Mouse (Mus musculus) midbrain, embryonic 11.5 days (tissue): Measurements from ENCODE around the gene Ggact. TPM values are rescaled to one million over a fixed set of nuclear protein-coding genes. Genes with fewer than 3 reads are reported as not detected.

Source experiments
- ATAC-seq: fragments of 200-750 bp; cut with Nextera tagmentation; 2 replicates; pipeline ENCODE4 v1.8.0; 2017; ENCODE audit warnings: moderate TSS enrichment, moderate library complexity; ENCODE audit not compliant: low FRiP score
- DNase-seq: peaks from one replicate; pipeline ENCODE4 v3.0.0; 2015; ENCODE audit warnings: low spot score; ENCODE audit errors: missing footprints
- H3K27ac ChIP-seq: fragments of 300-500 bp; sonication (generic); 2 replicates; pipeline ENCODE4 v1.5.1; 2014; ENCODE audit warnings: low read depth, low read length
- H3K27me3 ChIP-seq: fragments of 300-500 bp; sonication (generic); 2 replicates; pipeline ENCODE4 v1.6.1; 2014; ENCODE audit warnings: mild to moderate bottlenecking, low read length, moderate library complexity, mixed read lengths; ENCODE audit not compliant: control insufficient read depth, insufficient read depth
- H3K36me3 ChIP-seq: fragments of 300-500 bp; sonication (generic); 2 replicates; pipeline ENCODE4 v1.6.1; 2014; ENCODE audit warnings: mild to moderate bottlenecking, low read length, moderate library complexity, mixed read lengths; ENCODE audit not compliant: control insufficient read depth, insufficient read depth
- H3K4me1 ChIP-seq: fragments of 300-500 bp; sonication (generic); 2 replicates; pipeline ENCODE4 v1.6.1; 2014; ENCODE audit warnings: low read length; ENCODE audit not compliant: control insufficient read depth, insufficient read depth
- H3K4me2 ChIP-seq: fragments of 300-500 bp; sonication (generic); 2 replicates; pipeline ENCODE4 v1.6.1; 2014; ENCODE audit warnings: mild to moderate bottlenecking, moderate library complexity
- H3K4me3 ChIP-seq: fragments of 300-500 bp; sonication (generic); 2 replicates; pipeline ENCODE4 v1.5.1; 2014; ENCODE audit warnings: low read depth, low read length
- H3K9ac ChIP-seq: fragments of 300-500 bp; sonication (generic); 2 replicates; pipeline ENCODE4 v1.6.1; 2014; ENCODE audit warnings: low read length
- H3K9me3 ChIP-seq: fragments of 300-500 bp; sonication (generic); 2 replicates; pipeline ENCODE4 v1.6.1; 2016; ENCODE audit warnings: low read length; ENCODE audit not compliant: control insufficient read depth
- WGBS: fragments of 180-500 bp; shearing (Covaris S2); extraction: QIAGEN DNeasy Blood & Tissue Kit; methylation state at CpG from one replicate; pipeline ENCODE4 v1.1.7; 2014; 5-methylcytosine and 5-hydroxymethylcytosine counted together
- polyA plus RNA-seq: library from polyadenylated mRNA; unstranded; fragments of >200 nt; fragmentation: Nextera tagmentation; extraction: Ambion mirVana; gene quantifications from 2 replicates; pipeline ENCODE4 v1.2.1, GENCODE M21; 2014

The Ggact gene
- polyA plus RNA-seq, 1 experiment from 2014 or later = 5.5 TPM

GRCm38 (mm10) chr14:122865462-122866129 is 48.0 kb downstream of the Ggact start:
- ATAC-seq (no peak), DNase-seq (no peak)
- 73% methylated on average over 4 of the region's 4 CpGs for WGBS
- H3K9me3 ChIP-seq = no peaks in the 10 kb centered on the region
- no peak overlapping the region for H3K9ac ChIP-seq
- H3K36me3 ChIP-seq = no peaks in the 10 kb centered on the region
- H3K4me1 ChIP-seq = no peaks in the 10 kb centered on the region
- H3K27ac ChIP-seq = no peak overlapping the region
- H3K27me3 ChIP-seq = no peaks in the 10 kb centered on the region
- H3K4me2 ChIP-seq = no peak overlapping the region
- H3K4me3 ChIP-seq = no peak overlapping the region

- no peak overlapping the region for H3K4me2 ChIP-seq
- ATAC-seq = no peak
- H3K4me1 ChIP-seq = no peaks in the 10 kb centered on the region
- H3K27ac ChIP-seq = no peak overlapping the region
- no peak overlapping the region for H3K4me3 ChIP-seq
- H3K9me3 ChIP-seq = no peaks in the 10 kb centered on the region
- H3K36me3 ChIP-seq = no peaks in the 10 kb centered on the region
- DNase-seq = no peak
- WGBS = 76% methylated on average over 4 of the region's 4 CpGs
- H3K9ac ChIP-seq = no peak overlapping the region
- H3K27me3 ChIP-seq = no peaks in the 10 kb centered on the region
These were observed 50.9 kb downstream of the Ggact start for GRCm38 (mm10) chr14:122862623-122863022.

DNA sequence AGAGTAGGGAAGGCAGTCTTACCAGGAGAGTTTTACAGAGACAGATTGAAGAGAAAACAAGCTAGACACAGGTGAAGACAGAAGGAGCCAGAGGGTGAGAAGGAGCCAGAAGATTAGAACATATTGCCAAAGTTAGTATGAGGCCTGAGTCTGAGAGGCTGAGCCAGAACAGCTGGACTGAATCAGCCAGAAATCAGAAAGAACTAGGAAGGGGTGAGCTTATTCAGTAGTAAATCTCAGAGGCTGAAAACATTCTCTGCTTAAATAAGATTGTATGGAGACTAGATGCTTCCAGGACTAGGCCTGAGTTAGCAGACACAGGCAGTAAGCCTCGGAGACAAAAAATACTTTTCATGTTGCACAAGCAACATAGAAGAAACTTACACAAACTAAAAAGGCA is 53.8 kb downstream of the Ggact start:
- Histone ChIP-seq H3K27ac (no peak overlapping the region), H3K9me3 (no peaks in the 10 kb centered on the region), H3K9ac (no peak overlapping the region), H3K4me2 (no peak overlapping the region), H3K36me3 (no peaks in the 10 kb centered on the region), H3K4me3 (no peak overlapping the region), H3K27me3 (no peaks in the 10 kb centered on the region), H3K4me1 (no peaks in the 10 kb centered on the region)
- 79% methylated on average over 1 of the region's 1 CpGs for WGBS
- ATAC-seq (no peak), DNase-seq (no peak)

- DNase-seq = no peak
- Histone ChIP-seq H3K9me3 (no peaks in the 10 kb centered on the region), H3K9ac (no peak overlapping the region), H3K27me3 (no peaks in the 10 kb centered on the region), H3K36me3 (no peaks in the 10 kb centered on the region), H3K4me3 (no peak overlapping the region), H3K27ac (no peak overlapping the region), H3K4me2 (no peak overlapping the region), H3K4me1 (no peaks in the 10 kb centered on the region)
- no peak for ATAC-seq
- 88% methylated on average over 5 of the region's 5 CpGs for WGBS
These were observed 61.0 kb downstream of the Ggact start for GRCm38 (mm10) chr14:122852506-122853057.

- Histone ChIP-seq H3K4me3 (no peak overlapping the region), H3K4me1 (no peaks in the 10 kb centered on the region), H3K4me2 (no peak overlapping the region), H3K27me3 (no peaks in the 10 kb centered on the region), H3K36me3 (no peaks in the 10 kb centered on the region), H3K9ac (no peak overlapping the region), H3K9me3 (no peaks in the 10 kb centered on the region), H3K27ac (no peak overlapping the region)
- WGBS = 79% methylated on average over 2 of the region's 2 CpGs
- ATAC-seq (no peak), DNase-seq (no peak)
These were observed 76.5 kb downstream of the Ggact start for GRCm38 (mm10) chr14:122837018-122837417.

GRCm38 (mm10) chr14:122836221-122836620 is 77.3 kb downstream of the Ggact start:
- no peaks in the 10 kb centered on the region for H3K27me3 ChIP-seq
- WGBS = 34% methylated on average over 4 of the region's 4 CpGs
- no peak overlapping the region for H3K4me2 ChIP-seq
- H3K4me3 ChIP-seq = no peak overlapping the region
- DNase-seq = no peak
- H3K9me3 ChIP-seq = no peaks in the 10 kb centered on the region
- no peak overlapping the region for H3K27ac ChIP-seq
- no peak for ATAC-seq
- H3K36me3 ChIP-seq = no peaks in the 10 kb centered on the region
- no peak overlapping the region for H3K9ac ChIP-seq
- no peaks in the 10 kb centered on the region for H3K4me1 ChIP-seq

GRCm38 (mm10) chr14:122835487-122836190 is 77.9 kb downstream of the Ggact start:
- ATAC-seq (no peak), DNase-seq (no peak)
- Histone ChIP-seq H3K27ac (no peak overlapping the region), H3K9ac (no peak overlapping the region), H3K4me2 (no peak overlapping the region), H3K9me3 (no peaks in the 10 kb centered on the region), H3K4me3 (no peak overlapping the region), H3K4me1 (no peaks in the 10 kb centered on the region), H3K36me3 (no peaks in the 10 kb centered on the region), H3K27me3 (no peaks in the 10 kb centered on the region)
- 61% methylated on average over 7 of the region's 7 CpGs for WGBS

GRCm38 (mm10) chr14:122834753-122835152 is 78.8 kb downstream of the Ggact start:
- H3K36me3 ChIP-seq = no peaks in the 10 kb centered on the region
- 0 out of 2 replicates have a peak, but pooled peaks have one; percentile 52 for ATAC-seq
- no peaks in the 10 kb centered on the region for H3K27me3 ChIP-seq
- no peak overlapping the region for H3K4me3 ChIP-seq
- H3K9ac ChIP-seq = no peak overlapping the region
- no peaks in the 10 kb centered on the region for H3K4me1 ChIP-seq
- H3K4me2 ChIP-seq = no peak overlapping the region
- H3K9me3 ChIP-seq = no peaks in the 10 kb centered on the region
- H3K27ac ChIP-seq = no peak overlapping the region
- WGBS = 90% methylated on average over 1 of the region's 1 CpGs
- no peak for DNase-seq

DNA sequence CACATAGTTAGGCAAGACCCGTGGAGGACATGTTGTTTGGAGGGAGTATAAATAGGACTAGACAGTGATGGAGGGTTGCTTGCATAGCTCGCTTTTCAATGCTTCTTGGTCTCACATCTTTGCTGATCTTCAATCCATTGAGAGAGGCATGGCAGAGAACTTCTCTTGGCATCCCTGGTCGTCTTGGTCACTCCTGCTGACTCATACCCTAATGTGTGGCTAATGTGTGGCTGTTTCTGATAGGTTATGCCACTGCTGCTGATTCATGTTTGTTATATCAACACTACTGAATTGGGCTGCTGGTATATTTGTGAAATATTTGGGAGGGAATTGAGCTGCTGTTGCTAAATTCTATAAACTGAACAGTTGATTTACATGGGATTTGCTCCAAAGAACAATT is 79.9 kb downstream of the Ggact start:
- WGBS = 90% methylated on average over 3 of the region's 3 CpGs
- ATAC-seq = no peak

More for the DNA sequence above, 79.9 kb downstream of the Ggact start:
- Histone ChIP-seq H3K9me3 (no peaks in the 10 kb centered on the region), H3K4me1 (no peaks in the 10 kb centered on the region), H3K9ac (no peak overlapping the region), H3K36me3 (no peaks in the 10 kb centered on the region), H3K4me2 (no peak overlapping the region), H3K4me3 (no peak overlapping the region), H3K27me3 (no peaks in the 10 kb centered on the region), H3K27ac (no peak overlapping the region)
- DNase-seq = no peak
